Mouse (Mus musculus): ENCODE data around the gene Rxrg. TPM values are rescaled to one million over a fixed set of nuclear protein-coding genes. Genes with fewer than 3 reads are reported as not detected.

Rxrg gene
- 2.0 and 3.5 TPM in 2 replicates for polyA plus RNA-seq (2016; fragmentation: Nextera tagmentation; extraction: Ambion mirVana)

DNA sequence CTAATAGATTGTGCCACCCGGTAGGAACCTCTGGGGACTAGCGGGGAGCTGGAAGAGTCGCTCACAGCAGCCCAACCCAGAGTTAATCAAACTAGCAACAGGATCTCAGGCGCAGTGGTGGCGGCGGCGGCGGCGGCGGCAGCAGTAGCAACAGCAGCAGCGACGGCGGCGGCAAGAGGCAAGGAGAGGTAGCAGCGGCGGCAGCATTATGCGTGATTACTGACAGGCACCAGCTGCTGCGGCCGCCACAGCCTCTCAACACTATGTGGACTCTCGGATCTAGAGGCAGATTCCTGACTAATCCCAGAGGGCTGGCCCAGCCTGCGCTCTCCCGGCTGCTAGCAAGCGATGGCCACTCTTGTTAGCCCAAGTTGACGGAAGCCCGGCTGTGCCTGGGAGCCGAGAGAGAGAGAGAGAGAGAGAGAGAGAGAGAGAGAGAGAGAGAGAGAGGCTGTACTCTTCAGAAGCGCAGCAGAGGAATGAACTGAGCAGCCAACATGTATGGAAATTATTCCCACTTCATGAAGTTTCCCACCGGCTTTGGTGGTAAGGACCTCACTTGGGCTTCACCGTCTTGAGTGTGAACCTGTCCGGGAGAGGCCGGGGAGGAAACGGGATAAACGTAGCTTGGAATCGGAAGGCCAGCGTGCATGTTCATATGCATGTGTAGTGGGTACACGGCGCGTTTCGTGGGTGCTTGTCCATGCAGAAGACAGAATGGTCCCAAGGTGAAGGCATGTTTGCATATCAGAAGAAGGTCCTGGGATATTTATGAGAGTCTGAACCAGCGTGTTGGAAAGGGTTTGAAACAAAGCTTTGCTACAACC lies at the start of gene Rxrg:
Gene Rxrg, plus strand, starts transcription at position 130 of the 827 bp plus-strand sequence.
- Histone ChIP-seq H3K27me3 (ENCODE audit: insufficient read depth, poor library complexity, severe bottlenecking) (peaks cover 48% of the 10 kb centered on the region), H3K4me3 (peak within 1 kb of the TSS; percentile 54), H3K9me3 (no peaks in the 10 kb centered on the region), H3K27ac (peak within 1 kb of the TSS; percentile 49; the same call in 1 of the 2 replicates), H3K36me3 (no peaks in the 10 kb centered on the region), H3K4me1 (peaks cover 13% of the 10 kb centered on the region)
- WGBS = under 1% methylated on average over 40 of the region's 40 CpGs
- peak; percentile 90 for DNase-seq (ENCODE audit: low spot score)

DNA sequence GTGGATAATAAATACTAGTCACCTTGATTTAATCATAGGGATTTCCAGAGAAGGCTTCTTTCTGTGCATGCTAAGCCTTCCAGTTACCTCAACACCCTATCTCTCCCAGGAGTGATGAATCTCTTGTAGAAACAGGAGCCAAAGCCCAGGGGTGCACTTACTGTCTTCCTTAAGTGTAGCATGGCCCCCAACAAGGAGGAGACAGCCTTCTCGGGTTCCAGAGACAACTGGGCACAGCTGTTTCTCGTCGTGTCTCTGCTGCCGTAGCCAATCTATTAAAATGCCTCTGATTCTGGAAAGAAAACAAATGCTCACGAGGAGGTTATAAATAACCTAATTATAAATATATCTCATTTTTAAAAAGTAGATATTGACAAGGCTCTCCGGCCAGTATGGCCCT lies 48.9 kb upstream of the Rxrg start:
- H3K27ac ChIP-seq = no peak overlapping the region
- peaks cover 4% of the 10 kb centered on the region; the same call in 1 of the 2 replicates for H3K27me3 ChIP-seq (ENCODE audit: insufficient read depth, poor library complexity, severe bottlenecking)
- H3K4me1 ChIP-seq = peaks cover 6% of the 10 kb centered on the region
- H3K9me3 ChIP-seq = no peaks in the 10 kb centered on the region
- peak; percentile 20 for DNase-seq (ENCODE audit: low spot score)
- no peaks in the 10 kb centered on the region for H3K36me3 ChIP-seq
- H3K4me3 ChIP-seq = no peak overlapping the region
- WGBS = 58% methylated on average over 6 of the region's 6 CpGs

DNA sequence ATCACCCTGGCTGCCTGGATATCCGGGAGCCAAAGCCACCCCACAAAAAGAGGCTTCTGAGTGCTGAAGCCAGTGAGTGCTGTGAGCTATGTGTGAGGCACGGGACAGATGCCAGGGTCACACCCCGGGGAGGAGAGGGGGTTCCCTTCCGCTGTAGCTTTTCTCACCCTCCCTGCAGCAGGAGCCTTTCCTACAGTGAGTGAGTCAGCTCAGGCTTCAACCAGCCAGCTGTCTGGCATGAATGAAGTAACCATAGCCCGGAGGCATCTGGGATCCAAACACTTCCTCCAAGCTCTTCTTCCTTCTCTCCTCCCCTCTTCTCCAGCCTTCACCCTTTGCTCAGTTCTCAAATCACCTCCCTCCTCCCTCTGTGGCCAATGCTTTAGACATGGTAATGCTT lies 46.6 kb upstream of the Rxrg start:
- H3K27me3 ChIP-seq (ENCODE audit: insufficient read depth, poor library complexity, severe bottlenecking) = peaks cover 4% of the 10 kb centered on the region; the same call in 1 of the 2 replicates
- H3K27ac ChIP-seq = no peak overlapping the region
- DNase-seq (ENCODE audit: low spot score) = peak; percentile 77
- H3K4me3 ChIP-seq = no peak overlapping the region
- no peaks in the 10 kb centered on the region for H3K36me3 ChIP-seq
- H3K9me3 ChIP-seq = no peaks in the 10 kb centered on the region
- WGBS = 13% methylated on average over 5 of the region's 5 CpGs
- peaks cover 6% of the 10 kb centered on the region for H3K4me1 ChIP-seq

DNA sequence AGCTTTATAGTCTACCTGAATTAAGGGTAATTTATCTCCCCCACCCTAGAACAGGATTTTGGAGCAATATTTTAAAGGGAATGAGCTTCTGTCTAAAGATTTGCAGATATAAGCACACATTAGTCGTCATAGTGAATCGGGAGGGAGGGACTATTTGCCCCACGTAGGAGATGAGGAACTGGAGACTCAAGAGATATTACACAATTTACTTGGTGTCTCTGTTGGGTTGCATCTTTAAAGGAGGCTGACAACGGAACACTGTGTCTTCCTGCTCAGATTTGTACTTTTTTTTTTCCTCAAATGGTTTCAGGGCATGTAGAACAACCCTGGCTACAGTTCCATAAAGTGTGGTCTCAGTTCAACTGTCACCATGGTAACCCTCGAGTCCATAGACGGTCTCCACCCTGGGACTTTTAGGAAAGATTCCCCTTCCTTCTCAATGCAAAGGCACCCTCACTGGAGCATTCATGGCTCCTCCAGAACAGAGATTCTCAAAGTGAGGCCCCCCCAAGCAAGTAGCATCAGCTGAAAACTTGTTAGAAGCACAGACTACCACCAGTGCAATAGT lies 44.1 kb upstream of the Rxrg start:
- Histone ChIP-seq H3K27ac (no peak overlapping the region), H3K27me3 (ENCODE audit: insufficient read depth, poor library complexity, severe bottlenecking) (peaks cover 4% of the 10 kb centered on the region; the same call in 1 of the 2 replicates), H3K4me1 (peaks cover 6% of the 10 kb centered on the region), H3K9me3 (no peaks in the 10 kb centered on the region), H3K4me3 (no peak overlapping the region), H3K36me3 (no peaks in the 10 kb centered on the region)
- WGBS = 76% methylated on average over 6 of the region's 6 CpGs
- no peak for DNase-seq (ENCODE audit: low spot score)

DNA sequence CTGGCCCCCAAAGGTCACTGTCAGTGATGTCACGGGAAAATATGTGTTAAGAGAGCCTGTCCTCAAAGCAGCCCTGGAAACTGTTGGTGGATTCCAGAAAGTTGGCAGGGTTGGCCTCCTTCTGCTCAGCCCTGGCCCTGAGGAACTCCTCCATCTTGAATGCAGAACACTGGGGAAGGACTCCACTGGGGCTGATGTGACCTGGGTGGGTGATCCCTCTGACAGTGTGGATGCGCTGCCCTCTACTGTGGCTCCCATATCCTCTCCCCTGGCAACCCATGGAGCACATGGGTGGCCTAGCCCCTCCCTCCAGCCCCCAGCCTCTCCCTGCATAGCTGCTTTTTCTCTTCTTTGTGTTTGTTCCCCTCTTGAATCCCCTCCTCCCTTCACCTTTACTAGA lies 31.6 kb upstream of the Rxrg start:
- Histone ChIP-seq H3K4me3 (no peak overlapping the region), H3K36me3 (no peaks in the 10 kb centered on the region), H3K27me3 (ENCODE audit: insufficient read depth, poor library complexity, severe bottlenecking) (no peaks in the 10 kb centered on the region), H3K4me1 (no peaks in the 10 kb centered on the region), H3K9me3 (no peaks in the 10 kb centered on the region), H3K27ac (no peak overlapping the region)
- 63% methylated on average over 2 of the region's 2 CpGs for WGBS
- no peak for DNase-seq (ENCODE audit: low spot score)

DNA sequence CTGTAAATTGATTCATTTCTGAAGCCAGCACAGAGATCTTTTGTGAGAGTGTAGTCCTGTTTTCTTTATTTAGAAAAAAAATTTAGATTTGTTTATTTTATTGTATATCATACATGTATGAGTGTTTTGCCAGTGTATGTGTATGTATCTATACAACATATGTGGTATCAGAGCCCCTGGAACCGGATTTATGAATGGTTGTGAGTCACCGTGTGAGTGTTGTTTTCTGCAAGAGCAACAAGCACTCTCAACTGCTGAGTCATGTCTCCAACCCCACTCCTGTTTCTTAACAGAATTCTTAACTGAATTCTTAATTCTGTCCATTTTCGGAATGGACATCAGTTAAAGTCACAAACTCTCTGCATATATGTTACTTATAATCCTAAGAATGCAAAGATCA lies 19.1 kb upstream of the Rxrg start:
- WGBS = 75% methylated on average over 3 of the region's 3 CpGs
- H3K27ac ChIP-seq = no peak overlapping the region
- no peaks in the 10 kb centered on the region for H3K36me3 ChIP-seq
- no peak overlapping the region for H3K4me3 ChIP-seq
- no peaks in the 10 kb centered on the region; the same call in 1 of the 2 replicates for H3K27me3 ChIP-seq (ENCODE audit: insufficient read depth, poor library complexity, severe bottlenecking)
- no peaks in the 10 kb centered on the region for H3K9me3 ChIP-seq
- DNase-seq (ENCODE audit: low spot score) = no peak
- H3K4me1 ChIP-seq = no peaks in the 10 kb centered on the region

DNA sequence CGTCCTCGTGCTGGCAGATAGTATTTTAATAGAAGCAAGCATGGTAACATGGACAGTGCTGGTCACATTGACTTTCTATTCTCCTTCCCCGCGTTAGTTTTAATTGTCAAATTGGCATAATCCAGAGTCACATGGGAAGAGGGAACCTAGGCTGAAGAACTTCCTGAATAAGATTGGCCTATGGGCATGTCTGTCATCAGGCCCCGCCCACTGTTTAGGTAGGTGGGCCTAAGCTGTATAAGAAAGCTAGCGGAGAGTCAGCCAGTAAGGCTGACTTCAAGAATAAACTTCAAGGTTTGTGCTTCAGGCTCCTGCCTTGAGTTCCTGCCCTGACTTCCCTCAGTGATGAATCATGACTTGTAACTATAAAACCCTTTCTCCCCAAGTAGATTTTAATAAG lies 15.0 kb upstream of the Rxrg start:
- Histone ChIP-seq H3K4me1 (no peaks in the 10 kb centered on the region), H3K4me3 (no peak overlapping the region), H3K27ac (no peak overlapping the region), H3K27me3 (ENCODE audit: insufficient read depth, poor library complexity, severe bottlenecking) (0 out of 2 replicates have a peak, but pooled peaks cover 3% of the 10 kb centered on the region), H3K36me3 (no peaks in the 10 kb centered on the region), H3K9me3 (no peaks in the 10 kb centered on the region)
- DNase-seq (ENCODE audit: low spot score) = no peak
- 47% methylated on average over 6 of the region's 6 CpGs for WGBS

DNA sequence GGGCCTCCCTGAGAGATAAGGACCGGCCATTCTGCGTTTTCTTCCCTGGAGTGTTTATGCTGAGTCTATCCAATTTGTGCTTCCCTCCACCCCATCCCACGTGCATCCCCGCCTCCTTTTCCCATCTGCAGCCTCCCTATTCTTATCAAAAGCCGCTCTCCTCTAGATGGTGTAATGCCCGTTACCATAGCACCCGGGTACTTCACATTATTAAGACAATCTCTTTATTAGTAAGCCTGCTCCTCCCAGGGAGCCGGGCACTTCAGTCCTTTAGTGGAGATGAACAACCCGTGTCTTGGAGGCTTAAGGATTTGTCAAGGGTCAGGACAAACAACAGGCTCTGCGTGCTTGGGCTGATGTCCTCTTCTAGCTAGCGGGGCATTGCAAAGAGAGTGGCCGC lies 14.3 kb upstream of the Rxrg start:
- Histone ChIP-seq H3K9me3 (no peaks in the 10 kb centered on the region), H3K4me1 (peaks cover 3% of the 10 kb centered on the region), H3K36me3 (no peaks in the 10 kb centered on the region), H3K27ac (no peak overlapping the region), H3K27me3 (ENCODE audit: insufficient read depth, poor library complexity, severe bottlenecking) (0 out of 2 replicates have a peak, but pooled peaks cover 3% of the 10 kb centered on the region), H3K4me3 (no peak overlapping the region)
- no peak for DNase-seq (ENCODE audit: low spot score)
- WGBS = 57% methylated on average over 12 of the region's 12 CpGs

DNA sequence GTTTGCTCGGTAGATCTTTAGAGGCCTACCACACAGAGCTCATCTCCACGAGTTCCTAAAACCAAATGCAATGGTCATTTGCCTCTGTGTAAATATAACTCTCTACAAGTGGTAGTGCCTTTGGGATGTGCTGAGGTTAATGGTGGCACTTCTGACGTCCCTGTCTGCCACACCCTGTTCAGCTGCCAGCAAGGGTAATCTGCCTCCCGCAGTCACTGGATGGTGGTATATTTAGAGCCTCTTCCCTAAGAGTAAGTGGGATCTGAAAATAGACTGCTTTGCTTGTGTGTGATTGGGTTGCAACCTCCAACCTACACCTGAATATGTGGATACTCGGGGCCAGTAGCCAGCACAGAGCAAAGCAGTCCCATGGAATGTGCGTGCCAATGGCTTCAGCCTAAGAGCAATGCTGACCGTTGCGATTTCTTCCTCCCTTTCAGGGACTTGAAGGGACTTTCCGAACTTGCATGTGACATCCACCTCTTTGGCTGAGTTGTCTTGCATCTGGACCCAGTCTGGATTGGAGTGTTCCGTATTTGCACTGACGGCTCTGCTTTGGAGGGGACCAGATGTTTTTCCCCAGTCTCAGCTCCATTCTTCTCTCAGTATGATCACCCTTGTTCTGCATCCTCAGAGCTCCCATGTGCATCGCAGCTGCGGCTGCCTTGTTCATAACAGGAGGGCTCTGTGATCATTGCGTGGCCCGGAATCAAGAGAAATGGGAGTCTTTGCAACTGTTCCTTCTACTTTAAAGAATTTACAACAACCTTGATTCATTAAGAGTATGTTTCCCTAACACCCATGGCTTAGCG lies 9.2 kb upstream of the Rxrg start:
- no peak overlapping the region for H3K27ac ChIP-seq
- H3K36me3 ChIP-seq = no peaks in the 10 kb centered on the region
- no peaks in the 10 kb centered on the region for H3K9me3 ChIP-seq
- peaks cover 5% of the 10 kb centered on the region for H3K4me1 ChIP-seq
- 78% methylated on average over 16 of the region's 16 CpGs for WGBS
- no peak for DNase-seq (ENCODE audit: low spot score)
- 0 out of 2 replicates have a peak, but pooled peaks cover 3% of the 10 kb centered on the region for H3K27me3 ChIP-seq (ENCODE audit: insufficient read depth, poor library complexity, severe bottlenecking)
- no peak overlapping the region for H3K4me3 ChIP-seq

DNA sequence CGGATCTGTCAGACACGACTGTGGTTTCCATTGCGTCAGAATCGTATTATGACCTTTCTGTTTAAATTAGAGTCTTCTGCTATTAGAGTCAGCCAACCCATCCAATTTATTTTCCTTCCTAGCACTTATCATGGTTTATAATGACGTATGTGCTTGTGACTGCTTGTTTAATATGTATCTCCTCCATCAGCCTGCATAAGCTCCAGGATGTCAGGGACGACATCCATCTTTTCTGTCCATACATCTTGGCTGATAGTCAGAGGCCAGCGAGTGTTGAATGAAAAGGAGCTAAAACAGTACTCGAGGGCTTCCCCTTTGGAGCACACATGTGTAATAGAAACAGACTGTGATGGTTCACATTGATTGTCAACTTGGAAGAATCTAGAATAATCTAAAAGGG lies 6.0 kb upstream of the Rxrg start:
- H3K9me3 ChIP-seq = no peaks in the 10 kb centered on the region

DNA sequence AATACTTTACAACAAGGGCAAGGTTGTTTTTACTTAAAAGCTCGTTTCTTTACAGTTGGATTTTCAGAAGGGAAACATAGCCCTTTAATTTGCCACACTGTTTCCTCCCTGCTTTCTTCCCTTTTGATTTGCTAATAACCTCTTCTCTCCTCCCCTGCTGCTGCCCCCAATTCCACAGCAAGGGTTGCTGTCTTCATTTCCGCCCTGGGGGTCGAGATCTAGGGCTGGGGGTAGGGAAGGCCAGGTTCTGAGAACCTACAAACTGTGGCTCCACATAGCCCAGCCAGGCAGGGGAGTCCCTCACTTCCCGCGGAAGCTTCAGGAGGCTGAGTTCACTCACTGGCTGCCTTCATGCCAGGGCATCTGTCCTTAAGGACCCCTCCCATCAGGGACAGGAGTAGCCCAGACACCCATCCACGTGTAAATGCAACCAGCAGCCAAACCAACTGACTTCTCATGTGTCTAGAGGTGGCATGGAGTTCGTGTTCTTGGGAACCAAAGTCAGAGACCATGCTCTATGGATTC lies 1.1 kb downstream of the Rxrg start:
- peak overlapping the region; percentile 54 for H3K4me3 ChIP-seq
- H3K4me1 ChIP-seq = peaks cover 13% of the 10 kb centered on the region
- no peak for DNase-seq (ENCODE audit: low spot score)
- peaks cover 48% of the 10 kb centered on the region for H3K27me3 ChIP-seq (ENCODE audit: insufficient read depth, poor library complexity, severe bottlenecking)
- H3K27ac ChIP-seq = peak overlapping the region; percentile 6; the same call in 1 of the 2 replicates
- H3K9me3 ChIP-seq = no peaks in the 10 kb centered on the region
- WGBS = 19% methylated on average over 7 of the region's 7 CpGs
- no peaks in the 10 kb centered on the region for H3K36me3 ChIP-seq

More for the DNA sequence above, 6.0 kb upstream of the Rxrg start:
- peaks cover 3% of the 10 kb centered on the region; the same call in 1 of the 2 replicates for H3K27me3 ChIP-seq (ENCODE audit: insufficient read depth, poor library complexity, severe bottlenecking)
- 80% methylated on average over 8 of the region's 8 CpGs for WGBS
- no peak overlapping the region for H3K4me3 ChIP-seq
- H3K27ac ChIP-seq = no peak overlapping the region
- H3K4me1 ChIP-seq = peaks cover 5% of the 10 kb centered on the region
- no peaks in the 10 kb centered on the region for H3K36me3 ChIP-seq
- DNase-seq (ENCODE audit: low spot score) = no peak

DNA sequence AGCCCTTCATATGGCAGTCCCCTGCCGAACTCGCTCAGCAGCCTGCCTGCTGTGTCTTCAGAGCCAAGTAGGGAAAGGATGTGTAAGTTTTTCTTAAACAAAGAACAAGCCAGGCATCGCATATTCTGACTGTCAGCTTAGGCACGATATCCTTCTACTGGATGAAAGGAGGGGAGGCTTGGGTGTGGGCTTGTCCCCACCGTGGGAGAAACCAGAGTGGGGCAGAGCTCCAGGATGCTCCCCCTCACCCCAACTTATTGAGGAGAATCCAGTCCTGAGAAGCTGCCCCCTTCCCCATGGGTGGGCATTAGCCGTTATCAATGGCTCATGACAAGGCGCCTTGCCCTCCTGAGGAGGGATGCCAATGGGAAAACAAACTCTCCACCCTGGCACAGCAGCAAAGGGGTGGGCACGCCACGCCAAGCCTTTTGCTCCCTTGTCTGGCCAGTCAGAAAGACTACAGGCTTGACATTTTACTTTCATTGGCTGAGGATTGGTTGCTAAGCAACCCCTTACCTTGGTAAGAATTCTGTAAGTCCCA lies 10.1 kb downstream of the Rxrg start:
- Histone ChIP-seq H3K36me3 (no peaks in the 10 kb centered on the region), H3K9me3 (no peaks in the 10 kb centered on the region), H3K4me1 (no peaks in the 10 kb centered on the region; the same call in 1 of the 2 replicates), H3K4me3 (no peak overlapping the region), H3K27ac (no peak overlapping the region), H3K27me3 (ENCODE audit: insufficient read depth, poor library complexity, severe bottlenecking) (0 out of 2 replicates have a peak, but pooled peaks cover 8% of the 10 kb centered on the region)
- 43% methylated on average over 9 of the region's 9 CpGs for WGBS
- DNase-seq (ENCODE audit: low spot score) = no peak

Measured in heart, embryonic 10.5 days (tissue).